ENCODE assay signal across 8 mouse cellular contexts in the genomic region with DNA sequence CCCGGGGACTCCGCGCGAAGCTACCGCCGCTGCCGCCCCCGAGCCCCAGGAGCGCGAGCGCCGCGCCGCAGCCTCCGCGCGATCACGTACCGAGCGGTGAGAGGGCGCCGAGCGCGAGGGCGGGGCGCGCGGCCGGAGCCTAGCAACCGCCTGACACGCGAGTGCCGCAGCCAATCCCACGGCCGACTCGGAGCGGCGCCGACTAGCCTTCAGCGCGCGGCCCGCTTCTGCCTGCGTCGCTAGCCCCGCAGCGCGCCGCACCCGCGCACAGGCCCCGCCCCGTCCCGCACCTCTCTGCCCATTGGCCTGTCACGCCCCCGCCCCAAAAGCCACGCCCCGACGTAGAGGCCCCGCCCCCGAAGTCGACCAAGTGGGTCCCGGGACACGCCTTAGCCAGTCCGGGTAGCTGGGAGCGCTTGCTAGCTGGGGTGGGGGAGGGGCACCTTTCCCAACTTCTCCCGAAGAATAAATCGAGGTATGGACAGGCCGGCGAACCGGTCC. TPM values are rescaled to one million over a fixed set of nuclear protein-coding genes. Genes with fewer than 3 reads are reported as not detected.
DNase-seq lines count a peak whose midpoint lies in the region; ATAC-seq and TF ChIP-seq lines count a peak whose summit lies in the region.

TSS of gene Dag1 (minus strand) at position 269 of the 501 bp plus-strand sequence.

- H3K27me3 ChIP-seq in embryonic facial prominence, embryonic 14.5 days (replicated peaks; ENCODE audit: control insufficient read depth, insufficient read depth, low read length), result no peaks in the 10 kb centered on the region
- H3K27me3 ChIP-seq in limb, embryonic 14.5 days (ENCODE audit: control insufficient read depth, insufficient read depth, low read length), result no peaks in the 10 kb centered on the region
- H3K27me3 ChIP-seq in midbrain, postnatal 0 days (ENCODE audit: insufficient read depth, low read length), result no peaks in the 10 kb centered on the region

- H3K36me3 ChIP-seq in embryonic facial prominence, embryonic 14.5 days (ENCODE audit: control insufficient read depth, insufficient read depth, low read length), result no peaks in the 10 kb centered on the region
- H3K36me3 ChIP-seq in limb, embryonic 14.5 days (ENCODE audit: control insufficient read depth, insufficient read depth, low read length), result no peaks in the 10 kb centered on the region
- no peaks in the 10 kb centered on the region for H3K36me3 ChIP-seq in midbrain, postnatal 0 days (ENCODE audit: insufficient read depth, low read length)

- 0% methylated on average over 14 of the region's 71 CpGs for WGBS in embryonic facial prominence, embryonic 14.5 days
- 1% methylated on average over 16 of the region's 71 CpGs for WGBS in limb, embryonic 14.5 days
- under 1% methylated on average over 60 of the region's 71 CpGs for WGBS in midbrain, postnatal 0 days

- TF ChIP-seq POLR2A in limb, embryonic 14.5 days (IDR thresholded peaks at IDR 0.05; ENCODE audit: borderline replicate concordance, extremely low read depth, insufficient read depth, insufficient read length), result 0 out of 2 replicates have a peak, but pooled peaks have one; percentile 27

- H3K9me3 ChIP-seq in embryonic facial prominence, embryonic 14.5 days (ENCODE audit: control insufficient read depth, low read length), result no peaks in the 10 kb centered on the region
- no peaks in the 10 kb centered on the region for H3K9me3 ChIP-seq in limb, embryonic 14.5 days (ENCODE audit: control insufficient read depth, low read length)
- H3K9me3 ChIP-seq in midbrain, postnatal 0 days (ENCODE audit: low read length), result no peaks in the 10 kb centered on the region

- DNase-seq in 3T3-L1 (ENCODE audit: low read depth, low spot score), result peak; percentile 93
- DNase-seq in adrenal gland, postnatal 4 days (ENCODE audit: low spot score in 2 of 2), result peak; percentile 98 to 100
- peak; percentile 98 for DNase-seq in embryonic facial prominence, embryonic 14.5 days (ENCODE audit: low spot score)
- DNase-seq in heart, adult 8-10 months (ENCODE audit: low spot score), result peak; percentile 98
- DNase-seq in kidney, adult 9 months, result peak; percentile 98
- peak; percentile 97 for DNase-seq in limb, embryonic 14.5 days (ENCODE audit: low spot score)
- DNase-seq in midbrain, postnatal 0 days (ENCODE audit: low spot score), result peak; percentile 98
- DNase-seq in spleen, postnatal 14 days (ENCODE audit: low spot score in 2 of 2), result peak; percentile 96 to 97

- peak within 1 kb of the TSS; percentile 89 for H3K9ac ChIP-seq in embryonic facial prominence, embryonic 14.5 days (ENCODE audit: low read depth, low read length)
- peak within 1 kb of the TSS; percentile 80 for H3K9ac ChIP-seq in limb, embryonic 14.5 days (ENCODE audit: low read depth, low read length, severe bottlenecking)
- H3K9ac ChIP-seq in midbrain, postnatal 0 days (replicated peaks; ENCODE audit: low read length, poor library complexity, severe bottlenecking), result peak within 1 kb of the TSS; percentile 77

- H3K4me3 ChIP-seq in embryonic facial prominence, embryonic 14.5 days (ENCODE audit: low read depth, low read length), result peak within 1 kb of the TSS; percentile 95
- H3K4me3 ChIP-seq in limb, embryonic 14.5 days (replicated peaks; ENCODE audit: low read length), result peak within 1 kb of the TSS; percentile 93
- H3K4me3 ChIP-seq in midbrain, postnatal 0 days (ENCODE audit: low read depth, low read length), result peak within 1 kb of the TSS; percentile 88

- TF ChIP-seq CTCF in midbrain, postnatal 0 days (IDR thresholded peaks at IDR 0.05), result no peak

- ATAC-seq in embryonic facial prominence, embryonic 14.5 days (ENCODE audit: low read depth), result peak; percentile 98
- ATAC-seq in limb, embryonic 14.5 days (ENCODE audit: low FRiP score, low read depth), result peak; percentile 99
- ATAC-seq in midbrain, postnatal 0 days (ENCODE audit: low FRiP score), result peak; percentile 99

- peaks cover 22% of the 10 kb centered on the region for H3K4me1 ChIP-seq in embryonic facial prominence, embryonic 14.5 days (ENCODE audit: control insufficient read depth, insufficient read depth, low read length)
- H3K4me1 ChIP-seq in limb, embryonic 14.5 days (ENCODE audit: control insufficient read depth, insufficient read depth, low read length), result peaks cover 16% of the 10 kb centered on the region
- peaks cover 11% of the 10 kb centered on the region for H3K4me1 ChIP-seq in midbrain, postnatal 0 days (ENCODE audit: insufficient read depth, low read length)

- H3K27ac ChIP-seq in embryonic facial prominence, embryonic 14.5 days (replicated peaks; ENCODE audit: low read depth, low read length), result peak within 1 kb of the TSS; percentile 88
- H3K27ac ChIP-seq in limb, embryonic 14.5 days (replicated peaks; ENCODE audit: low read depth, low read length), result peak within 1 kb of the TSS; percentile 68
- H3K27ac ChIP-seq in midbrain, postnatal 0 days (ENCODE audit: low read depth, low read length), result peak within 1 kb of the TSS; percentile 88

- H3K4me2 ChIP-seq in embryonic facial prominence, embryonic 14.5 days (ENCODE audit: low read depth, low read length), result peak within 1 kb of the TSS; percentile 80
- H3K4me2 ChIP-seq in limb, embryonic 14.5 days (replicated peaks; ENCODE audit: low read depth, low read length, severe bottlenecking), result peak within 1 kb of the TSS; percentile 76
- H3K4me2 ChIP-seq in midbrain, postnatal 0 days (ENCODE audit: low read depth, low read length, poor library complexity, severe bottlenecking), result peak within 1 kb of the TSS; percentile 76

RNA-seq across cellular contexts. Expression of gene Dag1, which starts in this region (rescaled TPM):
- total RNA-seq in adrenal gland, postnatal 4 days (2021), result 100 to 1,000 TPM; 158 to 188 TPM
- 101 and 107 TPM in 2 replicates for polyA plus RNA-seq in embryonic facial prominence, embryonic 14.5 days (2014; fragmentation: Nextera tagmentation; extraction: Ambion mirVana)
- 100 to 1,000 TPM; 291 to 330 (median 302) TPM for total RNA-seq in heart, adult 8-10 months (2022)
- polyA plus RNA-seq in limb, embryonic 14.5 days (2012; rRNA removed), result 49.7 and 57.4 TPM in 2 replicates
- polyA plus RNA-seq in limb, embryonic 14.5 days (2014; fragmentation: Nextera tagmentation; extraction: Ambion mirVana), result 77.4 and 82.5 TPM in 2 replicates
- 126 and 141 TPM in 2 replicates for total RNA-seq in midbrain, postnatal 0 days (2014; rRNA removed)
- 78.7 and 79.7 TPM in 2 replicates for polyA plus RNA-seq in midbrain, postnatal 0 days (2015; fragmentation: Nextera tagmentation; extraction: Ambion mirVana)

Comparison
In these comparisons a context has a peak if more than half of its experiments do, and no peak if none do; other contexts are left out.
1. Peak in every context shown above with its lines: DNase-seq, ATAC-seq, H3K4me3 ChIP-seq and H3K27ac ChIP-seq.